Mouse (Mus musculus) CH12.LX (cell line): ENCODE results near the gene 1700008O03Rik. TPM values are rescaled to one million over a fixed set of nuclear protein-coding genes. Genes with fewer than 3 reads are reported as not detected.

Experiments
- DNase-seq: peaks from one replicate; pipeline ENCODE4 v3.0.0-alpha.2; 2013; ENCODE audit errors: extremely low read depth
- H3K27ac ChIP-seq: 2 replicates; pipeline ENCODE4 v1.5.1; 2012; ENCODE audit warnings: low read depth, mild to moderate bottlenecking, control low read depth, moderate library complexity; ENCODE audit not compliant: insufficient read depth
- H3K27me3 ChIP-seq: replicated peaks from 2 replicates; pipeline ENCODE3; 2012; ENCODE audit warnings: inconsistent platforms
- H3K36me3 ChIP-seq, 2 experiments: replicated peaks in 1 of 2; 2 replicates each; pipeline versions ENCODE3 to v1.6.1; 2012; ENCODE audit warnings: inconsistent platforms in 1 of 2, low read length in 1 of 2, mild to moderate bottlenecking in 1 of 2, mixed read lengths in 1 of 2, moderate library complexity in 1 of 2; ENCODE audit not compliant: control insufficient read depth in 1 of 2, insufficient read depth in 1 of 2
- H3K4me1 ChIP-seq, 2 experiments: 2 replicates each; pipeline ENCODE4 v1.6.1; 2012; ENCODE audit warnings: inconsistent platforms in 1 of 2, moderate library complexity in 1 of 2; ENCODE audit not compliant: insufficient read depth in 2 of 2, control insufficient read depth in 1 of 2
- H3K4me2 ChIP-seq: 2 replicates; pipeline ENCODE4 v1.6.1; 2012; ENCODE audit warnings: low read depth, mild to moderate bottlenecking, control low read depth; ENCODE audit not compliant: poor library complexity, insufficient read depth, severe bottlenecking
- H3K4me3 ChIP-seq, 3 experiments: fragments of 150-350 bp in 1 of 3; sonication (generic) in 1 of 3; replicated peaks in 1 of 3; 2 replicates each; pipeline versions ENCODE3 to v1.5.1; 2011 to 2012; ENCODE audit warnings: low read depth in 2 of 3, low read length in 2 of 3, mild to moderate bottlenecking in 2 of 3, moderate library complexity in 2 of 3, control low read depth in 1 of 3, improper control_type of control experiment in 1 of 3, inconsistent platforms in 1 of 3, mixed read lengths in 1 of 3; ENCODE audit not compliant: poor library complexity in 1 of 3
- H3K79me2 ChIP-seq: replicated peaks from 2 replicates; pipeline ENCODE4 v1.6.1; 2012; ENCODE audit warnings: mild to moderate bottlenecking, moderate library complexity; ENCODE audit not compliant: control insufficient read depth, poor library complexity, insufficient read depth, severe bottlenecking; ENCODE audit errors: extremely low read depth
- H3K9ac ChIP-seq: 2 replicates; pipeline ENCODE4 v1.6.1; 2012; ENCODE audit warnings: low read depth, mild to moderate bottlenecking, control low read depth, moderate library complexity; ENCODE audit not compliant: insufficient read depth
- H3K9me3 ChIP-seq: replicated peaks from 2 replicates; pipeline ENCODE3; 2012; ENCODE audit warnings: low read length, inconsistent platforms, mixed read lengths
- CHD1 ChIP-seq: IDR thresholded peaks from 2 replicates; pipeline ENCODE4 v1.6.1; 2012; ENCODE audit warnings: low read depth, low read length, improper control_type of control experiment, inconsistent platforms
- ETS1 ChIP-seq: conservative IDR thresholded peaks from 2 replicates; pipeline ENCODE4 v1.6.1; 2012; ENCODE audit warnings: low read depth, mild to moderate bottlenecking, inconsistent platforms, low read length, improper control_type of control experiment, moderate library complexity
- HCFC1 ChIP-seq: IDR thresholded peaks from 2 replicates; pipeline ENCODE4 v1.6.1; 2012; ENCODE audit warnings: low read depth, mild to moderate bottlenecking, inconsistent platforms, low read length, improper control_type of control experiment
- JUN ChIP-seq: IDR thresholded peaks from 2 replicates; pipeline ENCODE4 v1.6.1; 2011; ENCODE audit warnings: low read depth, mild to moderate bottlenecking, low read length, improper control_type of control experiment, moderate library complexity; ENCODE audit not compliant: insufficient read depth
- JUND ChIP-seq: conservative IDR thresholded peaks from 2 replicates; pipeline ENCODE4 v1.6.1; 2011; ENCODE audit warnings: low read depth, low read length, improper control_type of control experiment
- MAFK ChIP-seq: IDR thresholded peaks from 2 replicates; pipeline ENCODE4 v1.6.1; 2011; ENCODE audit warnings: low read length, improper control_type of control experiment; ENCODE audit not compliant: insufficient replicate concordance
- MAX ChIP-seq: IDR thresholded peaks from 2 replicates; pipeline ENCODE4 v1.6.1; 2011; ENCODE audit warnings: low read length, improper control_type of control experiment
- MXI1 ChIP-seq: IDR thresholded peaks from 2 replicates; pipeline ENCODE4 v1.6.1; 2011; ENCODE audit warnings: mild to moderate bottlenecking, low read depth, low read length, improper control_type of control experiment
- MYC ChIP-seq: IDR thresholded peaks from 2 replicates; pipeline ENCODE4 v1.6.1; 2011; ENCODE audit warnings: low read depth, mild to moderate bottlenecking, improper control_type of control experiment, low read length
- NELFE ChIP-seq: IDR thresholded peaks from 2 replicates; pipeline ENCODE4 v1.6.1; 2011; ENCODE audit warnings: low read depth, low read length, improper control_type of control experiment
- PAX5 ChIP-seq: IDR thresholded peaks from 2 replicates; pipeline ENCODE4 v1.6.1; 2012; ENCODE audit warnings: low read length, inconsistent platforms, mixed read lengths
- POLR2A ChIP-seq: IDR thresholded peaks from 2 replicates; pipeline ENCODE4 v1.6.1; 2011; ENCODE audit warnings: low read depth, mild to moderate bottlenecking, improper control_type of control experiment, low read length
- POLR2AphosphoS2 ChIP-seq: IDR thresholded peaks from 2 replicates; pipeline ENCODE4 v1.6.1; 2011; ENCODE audit warnings: low read depth, low read length, improper control_type of control experiment
- TBP ChIP-seq: conservative IDR thresholded peaks from 2 replicates; pipeline ENCODE4 v1.6.1; 2011; ENCODE audit warnings: low read depth, low read length, improper control_type of control experiment
- USF1 ChIP-seq: IDR thresholded peaks from 2 replicates; pipeline ENCODE4 v1.6.1; 2014; ENCODE audit warnings: low read depth, mild to moderate bottlenecking, inconsistent platforms, low read length, improper control_type of control experiment
- ZC3H11A ChIP-seq: IDR thresholded peaks from 2 replicates; pipeline ENCODE4 v1.6.1; 2012; ENCODE audit warnings: low read depth, mild to moderate bottlenecking, inconsistent platforms, low read length, improper control_type of control experiment
- ZKSCAN1 ChIP-seq: IDR thresholded peaks from 2 replicates; pipeline ENCODE4 v1.6.1; 2012; ENCODE audit warnings: low read depth, inconsistent platforms, low read length, improper control_type of control experiment, borderline replicate concordance
- dilution Hi-C: fragments of 300-500 bp; cut with MboI; formaldehyde crosslinking; loops from 2 replicates; pipeline ENCODE4 v1.14.3; 2020; ENCODE audit warnings: low sequenced_read_pairs; ENCODE audit not compliant: extremely low pct_unique_long_range_greater_than_20kb, extremely low pct_ligation_motif_present
- in situ Hi-C: fragments of 300-500 bp; cut with MboI; formaldehyde crosslinking; loops from 3 replicates; pipeline ENCODE4 v1.14.3; 2019; ENCODE audit warnings: low sequenced_read_pairs, low pct_ligation_motif_present, low pct_unique_long_range_greater_than_20kb, mixed read lengths
- polyA plus RNA-seq: library from polyadenylated mRNA; unstranded; fragments of >175 nt; gene quantifications from 2 replicates; pipeline ENCODE4 v1.2.1, GENCODE M21; 2012; ENCODE audit warnings: low read depth; ENCODE audit not compliant: insufficient read length
- total RNA-seq, 2 experiments: library from RNA; depleted of rRNA; stranded (reverse); fragments of 300-350 nt in 1 of 2; fragments of >200 nt in 1 of 2; gene quantifications; 2 replicates each; pipeline ENCODE4 v1.2.3; 2012 to 2014

The 1700008O03Rik gene
- total and polyA plus RNA-seq, 3 experiments = 0.74 to 0.81 TPM; not detected in 1

DNA sequence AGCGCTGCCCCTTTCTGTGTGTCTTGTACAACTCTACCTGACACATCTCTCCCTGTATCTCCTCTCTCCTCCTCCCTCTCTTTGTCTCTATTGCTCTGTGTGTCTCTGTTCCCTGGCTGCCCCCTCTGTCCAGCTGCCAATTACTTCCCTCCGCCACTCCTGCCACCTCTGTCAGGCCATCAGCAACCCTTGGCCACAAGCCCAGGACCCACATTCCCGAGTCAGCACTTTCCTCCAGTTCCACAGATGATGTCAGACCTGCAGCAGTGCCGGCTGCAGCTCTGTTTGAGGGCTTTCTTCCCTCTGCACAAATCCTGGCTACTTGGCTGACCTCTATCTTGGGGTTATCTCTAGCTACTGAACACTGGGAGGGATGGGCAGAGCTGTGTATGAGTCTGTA lies 7.3 kb downstream of the 1700008O03Rik start:
- TF ChIP-seq ZKSCAN1 (no peak), CHD1 (no peak), POLR2AphosphoS2 (no peak), MYC (no peak), MAFK (no peak)
- Histone ChIP-seq H3K36me3 (no peaks in the 10 kb centered on the region), H3K27me3 (peaks cover 65% of the 10 kb centered on the region), H3K79me2 (no peaks in the 10 kb centered on the region), H3K27ac (no peak overlapping the region), H3K4me3 (no peak overlapping the region), H3K4me1 (peaks cover 0 to 15% of the 10 kb centered on the region in 2 experiments; a peak in 2 of 4 replicates), H3K9ac (no peak overlapping the region), H3K4me2 (no peak overlapping the region), H3K9me3 (peaks cover 15% of the 10 kb centered on the region)
- in situ Hi-C loops (no loop called here), dilution Hi-C loops (no loop called here)
- DNase-seq = no peak

- Histone ChIP-seq H3K27me3 (peaks cover 42% of the 10 kb centered on the region), H3K36me3 (no peaks in the 10 kb centered on the region), H3K4me1 (peaks cover 0 to 21% of the 10 kb centered on the region in 2 experiments; a peak in 2 of 4 replicates), H3K27ac (no peak overlapping the region), H3K9ac (no peak overlapping the region), H3K9me3 (peaks cover 15% of the 10 kb centered on the region), H3K4me2 (no peak overlapping the region), H3K4me3 (no peak overlapping the region), H3K79me2 (no peaks in the 10 kb centered on the region)
- dilution Hi-C loops = no loop called here
- DNase-seq = no peak
- in situ Hi-C loops = no loop called here
- no peak for TF ChIP-seq PAX5
- TF ChIP-seq NELFE = no peak
- TF ChIP-seq ETS1 = no peak
- no peak for TF ChIP-seq MYC
- no peak for TF ChIP-seq MXI1
- TF ChIP-seq ZC3H11A = no peak
- no peak for TF ChIP-seq MAX
- TF ChIP-seq JUN = no peak
- no peak for TF ChIP-seq USF1
- TF ChIP-seq TBP = no peak
- no peak for TF ChIP-seq POLR2A
- TF ChIP-seq CHD1 = no peak
- TF ChIP-seq HCFC1 = no peak
- no peak for TF ChIP-seq JUND
Observed at GRCm38 (mm10) chr7:44375793-44376192, 9.8 kb downstream of the 1700008O03Rik start.
